Mouse (Mus musculus) cerebellum, postnatal 25 days (tissue): ENCODE data around the gene Plxnb2.

Experiments
- DNase-seq, 2 experiments: peaks; one replicate each; pipeline ENCODE4 v3.0.0; 2021; ENCODE audit warnings: mixed read lengths in 2 of 2

Plxnb2 gene

GRCm38 (mm10) chr15:89178954-89179629, 1.5 kb downstream of the Plxnb2 start:
- DNase-seq = peak; percentile 73 to 75

- peak; percentile 93 for DNase-seq
These were observed 2.2 kb downstream of the Plxnb2 start for GRCm38 (mm10) chr15:89178260-89178860.

DNA sequence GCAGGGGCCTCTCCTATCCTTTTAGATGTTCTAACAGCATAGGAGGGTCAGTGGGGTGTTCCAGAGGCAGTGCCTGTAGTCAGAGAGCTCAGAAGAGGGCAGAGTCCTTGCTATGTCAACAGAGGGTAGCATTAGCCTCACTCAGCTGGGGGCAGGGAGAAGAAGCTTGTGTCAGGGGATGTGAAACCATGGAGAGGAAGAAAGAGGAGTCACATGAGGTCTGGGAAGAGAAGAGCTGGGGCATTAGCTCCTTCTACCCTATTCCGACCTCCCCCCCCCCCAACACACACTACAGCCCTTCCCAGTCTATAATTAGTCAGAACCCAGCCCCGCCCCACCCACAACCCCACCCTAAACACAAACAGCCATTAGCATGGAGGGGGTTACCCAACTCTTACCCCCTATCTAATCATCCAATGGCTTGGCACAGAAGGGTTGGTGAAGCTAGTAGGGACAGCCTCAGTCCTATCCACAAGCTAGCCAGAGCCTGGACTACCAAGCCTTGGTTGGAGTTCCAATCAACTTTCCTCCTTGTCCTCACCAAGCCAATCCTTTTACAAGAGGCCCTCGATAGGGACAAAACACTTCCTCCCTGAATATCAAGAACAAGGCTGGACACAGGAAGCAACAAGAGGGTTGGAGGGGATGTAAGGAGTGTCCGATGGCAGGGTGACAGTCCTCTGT, 2.9 kb downstream of the Plxnb2 start:
- peak in 1 of 2 experiments; percentile 37 for DNase-seq

DNA sequence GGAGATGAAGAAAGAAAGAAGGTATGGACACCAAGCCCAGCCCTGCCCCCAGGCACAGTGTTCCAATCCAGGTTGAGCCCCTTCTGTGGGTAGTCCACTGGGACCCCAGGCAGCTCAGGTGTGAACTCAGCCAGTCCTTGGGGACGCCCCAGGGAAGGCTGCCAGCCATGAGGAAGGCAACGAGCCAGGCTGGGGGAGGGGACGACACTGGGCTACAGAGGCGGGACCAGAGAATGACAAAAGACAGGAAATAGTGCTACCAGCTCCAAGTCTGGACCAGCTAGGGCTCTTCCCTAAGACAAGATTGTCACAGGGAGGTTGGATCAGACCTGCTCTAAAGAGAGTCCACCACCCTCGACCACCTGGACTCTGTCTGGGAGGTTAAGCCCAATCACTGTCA, 3.5 kb downstream of the Plxnb2 start:
- peak; percentile 89 to 90 for DNase-seq

DNA sequence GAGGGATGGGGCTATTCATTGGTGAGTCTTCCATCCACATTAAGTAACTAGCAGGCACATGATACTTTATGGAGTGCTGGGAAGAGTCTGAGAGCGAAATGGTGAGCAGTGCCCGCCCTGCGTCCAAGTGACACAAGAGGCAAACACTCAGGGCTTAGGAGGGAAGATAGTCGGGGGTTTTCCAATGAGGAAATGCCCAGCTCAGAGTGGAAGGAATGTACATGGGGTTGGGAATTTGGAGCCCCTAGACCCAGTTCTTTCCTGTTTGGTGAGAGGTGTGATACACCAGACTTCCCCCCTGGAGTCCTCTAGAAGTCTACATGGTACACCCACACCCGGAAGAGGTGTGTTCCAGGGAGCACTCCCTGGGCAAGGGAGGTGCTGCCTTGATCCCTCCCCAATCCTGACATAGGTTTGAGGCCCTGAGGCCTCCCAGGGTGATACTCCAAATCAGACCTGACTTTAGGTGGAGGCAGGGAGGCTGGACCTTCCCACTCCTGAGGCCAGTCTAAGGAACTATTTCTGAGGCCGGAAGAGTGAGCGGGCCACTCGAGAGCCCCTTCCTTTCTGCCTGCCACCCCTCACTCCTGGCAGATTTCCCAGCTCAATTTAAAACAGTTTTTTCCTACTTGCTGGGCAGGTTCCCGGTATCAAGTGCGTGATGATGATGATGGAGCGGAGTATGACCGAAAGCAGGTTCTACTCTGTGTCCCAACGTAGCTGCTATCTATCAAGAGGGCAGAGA, 5.0 kb downstream of the Plxnb2 start:
- peak in 1 of 2 experiments; percentile 39 for DNase-seq

GRCm38 (mm10) chr15:89174889-89175339, 5.7 kb downstream of the Plxnb2 start:
- DNase-seq = peak in 1 of 2 experiments; percentile 52

- peak; percentile 76 to 80 for DNase-seq
These were observed 6.7 kb downstream of the Plxnb2 start for GRCm38 (mm10) chr15:89173906-89174214.

DNA sequence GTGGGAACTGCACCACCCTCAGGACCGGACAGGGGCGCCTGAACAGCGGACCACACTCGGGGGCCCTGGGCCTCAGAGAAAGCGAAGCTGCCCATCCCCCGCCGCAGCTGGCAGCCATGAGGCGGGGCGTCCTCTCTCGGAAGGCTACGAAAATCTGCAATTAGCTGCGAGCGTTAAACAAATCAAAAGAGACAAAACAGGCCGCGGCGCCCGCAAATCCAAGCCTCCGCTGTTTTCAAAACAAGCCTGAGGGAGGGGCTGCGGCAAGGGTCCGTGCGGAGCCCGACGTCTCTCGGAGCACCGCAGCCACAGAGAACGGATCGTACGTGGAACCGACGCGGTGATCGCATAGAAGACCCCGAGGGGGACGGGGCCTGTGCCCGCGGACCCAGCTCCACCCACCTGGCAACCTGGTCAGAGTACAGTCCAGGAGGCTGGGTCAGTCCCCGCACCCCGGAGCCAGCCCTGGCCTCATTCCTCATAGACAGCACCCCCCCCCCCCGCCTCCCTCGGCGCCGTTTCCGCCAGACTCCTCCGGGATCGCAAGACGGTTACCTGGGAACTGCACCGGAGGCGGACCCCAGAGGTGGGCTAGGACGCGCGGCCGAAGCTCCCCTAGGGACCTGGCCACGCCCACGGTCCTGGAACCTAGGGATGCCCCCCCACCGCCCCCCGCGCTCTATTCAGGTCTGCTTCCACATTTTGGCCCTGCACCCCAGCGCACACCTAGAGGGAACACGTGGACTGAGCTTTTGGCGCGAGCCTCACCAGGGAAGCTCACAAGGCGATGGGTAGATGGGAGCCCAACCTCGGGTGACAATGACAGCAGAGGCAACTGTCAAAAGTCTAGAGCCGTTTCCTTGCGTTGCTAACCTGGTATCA, 7.3 kb downstream of the Plxnb2 start:
- DNase-seq = peak; percentile 58 to 69

DNA sequence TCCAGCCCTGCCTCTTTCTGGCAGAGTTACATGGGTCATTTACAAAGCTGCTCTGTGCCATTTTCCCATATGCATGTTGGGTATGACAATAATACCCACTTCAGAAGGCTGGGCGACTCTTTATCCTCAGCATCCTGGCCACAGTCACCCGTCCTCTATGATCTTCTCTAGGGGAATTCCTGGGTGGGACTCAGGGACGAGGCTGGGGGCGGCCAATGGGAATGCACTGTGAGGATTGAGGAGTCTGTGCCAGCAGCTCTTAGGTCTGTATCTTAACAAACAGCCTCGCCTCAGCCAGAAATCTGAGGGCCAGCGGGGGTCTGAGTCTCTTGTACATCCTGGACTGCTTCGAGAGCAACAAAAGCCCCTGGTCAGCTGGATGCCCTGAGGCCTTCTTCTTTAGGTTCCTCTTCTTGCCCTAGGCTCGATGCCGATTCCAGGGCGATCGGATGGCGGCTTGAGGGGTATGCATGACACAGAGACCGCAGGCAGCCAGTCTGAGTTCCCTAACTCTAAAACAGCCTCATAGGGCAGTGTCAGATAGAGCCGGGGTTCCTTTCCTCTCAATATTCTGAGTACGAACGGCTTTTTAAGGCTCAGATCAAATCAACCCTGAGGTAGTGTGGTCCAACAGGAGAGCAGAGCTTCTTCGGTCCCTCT, 8.2 kb downstream of the Plxnb2 start:
- peak in 1 of 2 experiments; percentile 41 for DNase-seq

GRCm38 (mm10) chr15:89171526-89172051, 9.0 kb downstream of the Plxnb2 start:
- peak in 1 of 2 experiments; percentile 27 for DNase-seq

GRCm38 (mm10) chr15:89170102-89170501, 10.5 kb downstream of the Plxnb2 start:
- DNase-seq = peak in 1 of 2 experiments; percentile 54

DNA sequence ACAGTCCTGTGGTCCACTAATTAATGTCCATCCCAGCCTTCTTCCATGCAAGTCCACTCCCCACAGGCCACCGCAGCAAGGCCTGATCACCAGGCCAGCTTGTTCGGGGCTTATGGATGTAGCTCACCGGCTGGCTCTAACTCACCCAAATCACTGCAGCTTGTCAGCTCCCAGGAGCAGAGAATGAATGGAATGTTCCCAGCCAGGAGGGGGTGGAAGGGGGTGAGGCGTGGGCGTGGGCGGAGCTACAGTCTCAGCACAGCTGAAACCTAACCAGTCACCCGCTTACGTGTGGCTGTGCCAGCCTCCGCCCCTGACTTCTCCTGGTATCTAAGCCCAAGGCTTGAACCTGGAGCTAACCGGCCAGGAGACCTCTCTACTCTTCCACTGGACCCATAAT, 11.2 kb downstream of the Plxnb2 start:
- DNase-seq = peak; percentile 82 to 87

DNA sequence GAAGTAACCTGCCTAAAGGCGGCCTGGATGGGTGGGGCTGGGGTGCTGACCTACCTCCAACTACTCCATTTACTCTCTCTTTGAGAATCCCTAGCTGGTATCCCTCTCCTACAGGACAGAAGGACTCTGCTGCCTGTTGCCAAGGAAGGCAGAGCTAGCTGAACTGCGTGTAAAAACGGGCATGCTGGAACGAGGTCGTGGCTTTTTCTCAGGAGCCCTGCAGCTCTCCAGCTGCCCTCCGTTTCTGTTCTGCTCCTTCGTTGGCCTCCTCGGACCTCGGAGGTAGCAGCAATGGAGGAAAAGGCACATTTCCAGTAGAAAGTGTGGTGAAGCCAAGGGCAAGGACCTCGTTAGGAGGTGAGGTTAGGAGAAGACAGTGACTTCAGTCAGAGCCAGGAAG, 11.7 kb downstream of the Plxnb2 start:
- DNase-seq = peak; percentile 69 to 70

DNA sequence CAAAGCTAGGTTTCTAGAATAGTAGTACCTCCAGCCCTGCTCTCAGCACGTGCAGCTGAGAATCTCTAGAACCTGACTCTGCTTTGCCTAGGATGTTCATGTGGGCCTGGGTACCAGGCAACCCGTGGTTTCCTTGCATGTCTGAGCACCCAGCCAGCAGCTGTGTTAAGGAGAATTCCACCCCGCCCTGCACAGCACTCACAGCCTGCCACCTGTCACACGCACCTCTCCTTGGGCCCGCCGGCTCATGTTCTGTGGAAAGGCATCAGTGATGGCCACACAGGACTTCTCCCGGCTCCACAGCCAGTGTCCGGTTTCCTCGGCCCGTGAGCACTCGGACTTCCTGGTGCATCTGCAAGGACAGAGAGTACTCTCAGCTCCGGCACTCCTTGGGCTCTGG, 15.1 kb downstream of the Plxnb2 start:
- no peak for DNase-seq

DNA sequence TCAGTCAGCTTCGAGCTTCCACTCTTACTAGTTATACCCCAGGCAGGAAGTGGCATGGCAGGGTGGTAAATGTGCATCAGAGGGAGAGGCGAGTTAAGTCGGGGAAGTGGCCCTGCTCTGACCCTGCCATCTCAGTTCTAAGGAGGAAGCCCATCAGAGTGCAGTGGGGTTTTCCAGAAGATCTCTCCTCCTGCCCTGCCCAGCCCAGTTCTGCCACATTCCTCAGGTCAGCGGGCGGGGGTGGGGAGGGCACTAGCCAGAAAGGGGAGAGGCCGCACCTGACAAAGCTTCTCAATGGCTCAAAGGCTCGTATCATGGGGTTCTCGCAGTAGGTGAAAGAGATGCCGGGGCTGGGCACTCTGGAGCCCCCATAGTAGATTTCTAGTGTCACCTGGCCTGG, 19.2 kb downstream of the Plxnb2 start:
- no peak for DNase-seq

- no peak for DNase-seq
These were observed 22.1 kb downstream of the Plxnb2 start for GRCm38 (mm10) chr15:89158516-89158915.

GRCm38 (mm10) chr15:89157954-89158353, 22.6 kb downstream of the Plxnb2 start:
- peak; percentile 76 to 87 for DNase-seq

- DNase-seq = no peak
These were observed 28.3 kb downstream of the Plxnb2 start for GRCm38 (mm10) chr15:89152312-89152711.

DNA sequence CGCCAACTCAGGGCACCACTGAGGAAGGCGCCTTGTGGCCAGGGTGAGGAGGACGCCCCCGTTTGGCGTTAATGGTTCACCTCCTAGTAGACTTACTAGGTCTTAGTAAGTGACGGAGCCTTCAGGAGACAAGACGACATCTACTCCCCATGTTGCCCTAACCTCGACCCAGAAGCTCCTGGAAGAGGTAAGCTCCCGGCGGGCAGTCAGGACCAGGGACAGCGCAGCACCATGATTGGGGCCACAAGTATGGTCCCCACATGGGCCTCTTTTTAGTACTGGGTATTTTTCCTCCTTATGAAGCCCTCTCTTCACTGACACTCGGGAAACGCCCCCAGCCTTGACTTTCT, 30.6 kb downstream of the Plxnb2 start:
- DNase-seq = no peak

DNA sequence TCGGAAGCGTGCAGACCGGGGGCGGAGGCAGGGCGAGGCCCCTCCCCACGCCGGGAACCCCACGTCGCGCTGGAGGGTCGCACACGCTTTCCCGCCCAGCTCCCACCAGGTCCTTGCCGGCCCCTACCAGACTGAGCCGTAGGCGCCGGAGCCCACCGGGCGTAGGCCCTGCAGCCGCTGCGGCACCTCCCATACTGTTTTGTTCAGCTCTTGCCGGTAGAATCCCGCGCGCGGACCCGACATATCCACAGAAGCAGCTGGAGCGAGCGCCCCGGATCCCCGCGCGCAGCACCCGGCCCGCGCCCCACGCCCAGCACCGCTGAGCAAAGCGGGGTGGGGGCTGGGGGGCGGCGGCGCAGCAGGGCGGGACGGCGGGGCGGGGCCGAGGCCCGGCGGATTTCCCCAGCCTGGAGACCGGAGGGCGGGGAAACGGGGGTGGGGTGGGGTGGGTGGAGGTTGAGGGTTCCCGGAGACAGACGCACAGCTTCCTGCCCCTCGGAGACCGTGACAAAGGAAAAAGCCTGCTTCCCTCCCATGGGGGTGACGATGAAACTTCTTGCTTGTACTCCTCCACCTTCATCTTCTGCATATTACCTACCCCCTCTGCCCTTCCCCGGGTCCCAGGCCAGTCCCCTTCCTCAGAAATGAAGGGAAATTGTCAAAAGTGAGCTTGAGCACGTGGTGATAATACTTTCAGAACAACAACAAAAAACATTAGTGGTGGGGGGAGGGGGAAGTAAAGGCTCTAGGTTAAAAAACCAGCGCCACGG, 31.1 kb downstream of the Plxnb2 start, which contains the start of gene Mapk11:
Gene Mapk11 (minus strand): TSS at position 358 of the 770 bp plus-strand sequence.
- peak; percentile 57 to 66 for DNase-seq
